Mouse (Mus musculus) ES-Bruce4 (cell line): ENCODE results near the gene Cpd.

ENCODE experiments used
- CTCF ChIP-seq: IDR thresholded peaks from one replicate; pipeline ENCODE4 v1.8.1; 2011; ENCODE audit warnings: low read depth, low read length
- EP300 ChIP-seq: IDR thresholded peaks from 2 replicates; pipeline ENCODE4 v1.6.1; 2011; ENCODE audit warnings: low read depth, low read length; ENCODE audit not compliant: insufficient read depth

DNA sequence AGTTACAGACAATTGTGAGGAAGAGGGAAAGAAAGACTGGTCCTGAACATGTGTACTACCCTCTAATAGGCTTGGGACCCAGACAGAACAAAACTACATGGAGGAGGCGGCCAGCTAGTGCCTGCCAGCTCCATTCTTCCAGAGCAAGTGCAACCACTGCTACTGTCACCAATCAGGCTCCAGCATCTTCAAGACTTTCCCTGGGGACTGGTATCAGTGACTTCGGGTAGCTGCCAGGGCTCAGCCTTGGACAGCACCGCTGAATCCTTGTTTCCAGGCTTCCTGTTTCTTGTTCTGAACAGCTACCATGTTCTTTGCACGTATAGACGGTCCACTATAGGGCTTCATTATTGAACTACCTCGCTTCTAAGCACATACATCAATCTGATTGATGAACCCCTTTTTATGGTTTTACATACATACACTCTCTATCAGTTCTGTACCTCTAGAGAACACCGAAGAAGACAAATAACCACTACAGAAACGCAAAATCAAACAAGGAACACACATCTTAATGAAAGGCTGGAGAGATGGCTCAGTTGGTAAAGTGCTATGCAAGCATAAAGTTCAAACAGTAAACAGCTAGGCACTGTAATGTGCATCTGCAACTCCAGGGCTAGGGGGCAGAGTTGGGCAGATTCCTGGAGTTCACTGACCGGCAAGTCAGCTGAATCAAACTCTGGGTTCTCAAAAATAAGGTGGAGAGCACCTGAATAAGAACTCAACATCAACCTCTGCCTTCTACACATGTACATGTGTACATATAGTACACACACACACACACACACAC, 35.9 kb downstream of the Cpd start:
- no peak for TF ChIP-seq CTCF
- no peak for TF ChIP-seq EP300
